Mouse (Mus musculus) lung, postnatal 0 days (tissue): ENCODE measurements at regions not wholly inside any gene's neighbourhood (a gene's known extent, or its start where the extent isn't known, plus 50 kb on each side); places are given as distances from the start of the nearest gene placed in this dataset.
"Not testable (repeated sequence)": the region's sequence is repeated elsewhere in the genome, so short reads cannot be mapped to it uniquely, and the experiment has no call there.

Experiments used
- ATAC-seq: fragments of 200-750 bp; cut with Nextera tagmentation; 2 replicates; pipeline ENCODE4 v1.8.0; 2017; ENCODE audit warnings: moderate library complexity
- DNase-seq: peaks from one replicate; pipeline ENCODE4 v3.0.0-alpha.2; 2016; ENCODE audit warnings: low spot score
- H3K27ac ChIP-seq: fragments of 300-500 bp; sonication (generic); 2 replicates; pipeline ENCODE4 v1.5.1; 2014; ENCODE audit warnings: antibody characterized with exemption, mild to moderate bottlenecking, low read length, mixed read lengths
- H3K27me3 ChIP-seq: fragments of 300-500 bp; sonication (generic); replicated peaks from 2 replicates; pipeline ENCODE4 v1.6.1; 2014; ENCODE audit warnings: low read length, mixed read lengths; ENCODE audit not compliant: insufficient read depth
- H3K36me3 ChIP-seq: fragments of 300-500 bp; sonication (generic); 2 replicates; pipeline ENCODE4 v1.6.1; 2014; ENCODE audit warnings: low read length, mixed read lengths; ENCODE audit not compliant: insufficient read depth
- H3K4me1 ChIP-seq: fragments of 300-500 bp; sonication (generic); 2 replicates; pipeline ENCODE4 v1.6.1; 2014; ENCODE audit warnings: antibody characterized with exemption, low read depth, low read length, mixed read lengths; ENCODE audit not compliant: insufficient read depth
- H3K4me2 ChIP-seq: fragments of 300-500 bp; sonication (generic); replicated peaks from 2 replicates; pipeline ENCODE4 v1.6.1; 2014; ENCODE audit warnings: low read depth, mild to moderate bottlenecking, low read length, moderate library complexity, mixed read lengths
- H3K4me3 ChIP-seq: fragments of 300-500 bp; sonication (generic); 2 replicates; pipeline ENCODE4 v1.5.1; 2014; ENCODE audit warnings: low read depth, low read length
- H3K9ac ChIP-seq: fragments of 300-500 bp; sonication (generic); replicated peaks from 2 replicates; pipeline ENCODE4 v1.6.1; 2014; ENCODE audit warnings: low read depth, mild to moderate bottlenecking
- H3K9me3 ChIP-seq: fragments of 300-500 bp; sonication (generic); 2 replicates; pipeline ENCODE4 v1.6.1; 2016; ENCODE audit warnings: low read length, mixed read lengths
- CTCF ChIP-seq: IDR thresholded peaks from 2 replicates; pipeline ENCODE4 v1.5.1; 2016; ENCODE audit warnings: antibody characterized with exemption, mild to moderate bottlenecking
- EP300 ChIP-seq: IDR thresholded peaks from 2 replicates; pipeline ENCODE4 v1.6.1; 2016; ENCODE audit warnings: antibody characterized with exemption, mild to moderate bottlenecking, control low read depth
- WGBS: fragments of 180-500 bp; shearing (Covaris S2); extraction: QIAGEN DNeasy Blood & Tissue Kit; methylation state at CpG from one replicate; pipeline ENCODE4 v1.1.7; 2014; 5-methylcytosine and 5-hydroxymethylcytosine counted together

DNA sequence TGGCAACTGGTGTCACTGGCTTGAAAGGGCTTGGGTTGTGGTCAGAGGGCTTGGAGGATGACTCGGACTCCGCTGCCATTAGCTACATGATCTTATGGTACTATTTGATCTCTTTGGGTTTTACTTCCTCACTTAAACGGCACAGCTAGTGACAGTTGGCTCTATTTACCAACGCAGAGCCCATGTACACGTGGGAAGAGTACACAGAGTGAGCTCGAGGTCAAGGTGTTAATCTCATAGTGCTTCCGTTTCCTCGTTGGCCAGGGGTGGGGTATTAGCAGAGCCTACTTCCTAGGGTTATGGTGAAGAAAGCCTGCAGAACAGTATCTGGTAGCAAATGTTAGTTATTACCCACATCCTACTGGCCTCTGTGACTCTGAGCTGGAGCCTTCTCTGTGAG, 96.2 kb downstream of the Fam43a start:
- no peak overlapping the region for H3K27ac ChIP-seq
- 57% methylated on average over 8 of the region's 8 CpGs for WGBS

DNA sequence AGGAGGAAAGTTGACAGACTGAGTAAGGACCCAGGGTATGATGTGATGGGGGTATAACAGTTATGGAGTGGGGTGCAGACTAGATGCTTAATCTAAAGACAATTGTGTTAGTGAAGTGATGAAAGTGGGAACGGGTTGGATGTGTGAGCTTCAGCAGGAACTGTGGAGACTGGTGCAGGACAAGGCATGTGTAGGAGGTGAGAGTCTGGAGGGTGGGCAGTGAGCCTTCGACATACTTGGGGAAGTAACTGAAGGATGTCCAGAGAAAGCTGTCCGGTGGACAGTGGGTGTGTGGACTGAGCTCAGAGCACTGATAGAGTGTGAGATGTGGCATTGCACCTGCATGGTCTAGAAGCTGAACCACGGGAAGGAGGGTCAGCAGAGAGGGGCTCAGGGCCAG, 97.7 kb downstream of the Fam43a start:
- no peak for ATAC-seq
- WGBS = 71% methylated on average over 4 of the region's 4 CpGs
- H3K4me3 ChIP-seq = no peak overlapping the region
- DNase-seq = no peak
- no peaks in the 10 kb centered on the region for H3K4me1 ChIP-seq
- H3K36me3 ChIP-seq = no peaks in the 10 kb centered on the region
- no peak overlapping the region for H3K4me2 ChIP-seq
- no peak for TF ChIP-seq EP300
- no peak for TF ChIP-seq CTCF
- no peak overlapping the region for H3K9ac ChIP-seq
- H3K27me3 ChIP-seq = no peaks in the 10 kb centered on the region
- H3K9me3 ChIP-seq = no peaks in the 10 kb centered on the region
- no peak overlapping the region for H3K27ac ChIP-seq

More for the DNA sequence above, 96.2 kb downstream of the Fam43a start:
- H3K27me3 ChIP-seq = no peaks in the 10 kb centered on the region
- ATAC-seq (no peak), DNase-seq (no peak)
- no peaks in the 10 kb centered on the region for H3K9me3 ChIP-seq
- TF ChIP-seq CTCF = no peak
- TF ChIP-seq EP300 = no peak
- H3K4me1 ChIP-seq = no peaks in the 10 kb centered on the region
- H3K4me3 ChIP-seq = no peak overlapping the region
- H3K9ac ChIP-seq = no peak overlapping the region
- H3K36me3 ChIP-seq = no peaks in the 10 kb centered on the region
- H3K4me2 ChIP-seq = no peak overlapping the region

DNA sequence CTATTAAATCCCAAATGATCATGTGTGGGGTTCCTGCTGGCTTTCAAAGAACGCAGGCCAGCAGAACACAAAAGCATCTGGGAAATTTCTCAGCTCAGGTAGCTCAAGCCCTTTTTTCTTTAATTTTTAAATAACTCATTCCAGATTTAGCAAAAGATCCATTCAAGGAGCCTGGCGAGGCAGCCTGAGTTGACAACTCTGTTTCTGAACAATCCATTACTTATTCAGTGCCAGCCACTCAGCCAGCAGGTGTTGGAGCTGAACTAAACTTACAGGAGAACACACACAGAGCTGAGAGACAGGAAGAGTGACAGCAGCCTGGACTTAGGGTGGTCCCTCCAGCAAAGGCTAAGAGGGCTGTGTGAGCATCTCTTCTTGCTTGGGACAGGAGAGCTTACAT, 98.3 kb downstream of the Fam43a start:
- 59% methylated on average over 2 of the region's 2 CpGs for WGBS
- Histone ChIP-seq H3K4me1 (no peaks in the 10 kb centered on the region), H3K4me3 (no peak overlapping the region), H3K27ac (no peak overlapping the region), H3K4me2 (no peak overlapping the region), H3K36me3 (no peaks in the 10 kb centered on the region), H3K9ac (no peak overlapping the region), H3K9me3 (no peaks in the 10 kb centered on the region), H3K27me3 (no peaks in the 10 kb centered on the region)
- no peak for TF ChIP-seq CTCF
- ATAC-seq (no peak), DNase-seq (no peak)

DNA sequence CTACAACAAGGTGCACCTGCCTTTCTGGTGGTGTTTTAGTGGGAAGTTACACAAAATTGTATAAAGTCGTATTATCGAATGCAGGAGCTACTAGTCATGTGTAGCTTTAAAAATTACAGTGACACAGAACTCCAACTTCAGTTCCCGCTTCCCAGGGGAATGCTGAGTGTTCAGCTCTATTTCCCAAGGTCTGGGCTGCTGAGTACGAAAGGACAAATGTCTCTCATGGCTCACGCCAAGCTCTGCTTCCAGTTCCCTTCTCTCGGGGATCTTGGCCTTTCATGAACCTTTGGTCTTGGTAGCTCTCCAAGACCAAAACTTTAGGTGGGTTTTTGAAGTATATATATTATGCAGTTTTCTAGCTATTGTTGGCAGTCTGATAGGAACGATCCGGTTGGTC, 104.3 kb downstream of the Fam43a start:
- Histone ChIP-seq H3K4me2 (no peak overlapping the region), H3K9me3 (no peaks in the 10 kb centered on the region), H3K4me3 (no peak overlapping the region), H3K4me1 (no peaks in the 10 kb centered on the region), H3K27me3 (no peaks in the 10 kb centered on the region), H3K36me3 (no peaks in the 10 kb centered on the region), H3K9ac (no peak overlapping the region), H3K27ac (no peak overlapping the region)
- no peak for TF ChIP-seq CTCF
- TF ChIP-seq EP300 = no peak
- 81% methylated on average over 8 of the region's 8 CpGs for WGBS
- ATAC-seq (no peak), DNase-seq (no peak)

DNA sequence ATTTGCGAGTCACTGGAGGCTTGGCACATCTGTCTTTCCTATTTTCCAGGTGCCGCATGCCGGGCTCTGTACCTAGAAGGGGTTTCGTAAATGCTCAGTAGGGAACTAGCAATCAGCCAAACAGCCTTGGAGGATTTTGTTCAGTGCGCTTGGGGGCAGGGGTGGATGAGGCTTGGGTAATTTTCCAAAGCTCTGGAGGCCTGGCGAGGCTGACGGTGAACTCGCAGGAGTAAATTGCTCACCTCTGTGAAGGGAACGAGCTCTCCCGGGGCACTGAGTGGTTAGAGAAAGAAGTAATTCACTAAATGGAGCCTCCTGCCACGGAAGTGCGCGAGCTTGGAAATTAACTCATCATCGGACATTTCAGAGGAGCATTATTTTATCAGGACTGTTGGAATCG, 110.0 kb downstream of the Fam43a start:
- H3K9ac ChIP-seq = no peak overlapping the region
- H3K4me2 ChIP-seq = no peak overlapping the region
- no peaks in the 10 kb centered on the region for H3K27me3 ChIP-seq
- no peak for TF ChIP-seq EP300
- TF ChIP-seq CTCF = no peak
- H3K4me1 ChIP-seq = no peaks in the 10 kb centered on the region
- no peak overlapping the region for H3K4me3 ChIP-seq
- no peak for ATAC-seq
- no peak overlapping the region for H3K27ac ChIP-seq
- 82% methylated on average over 15 of the region's 15 CpGs for WGBS
- no peak for DNase-seq
- no peaks in the 10 kb centered on the region for H3K9me3 ChIP-seq
- no peaks in the 10 kb centered on the region for H3K36me3 ChIP-seq

DNA sequence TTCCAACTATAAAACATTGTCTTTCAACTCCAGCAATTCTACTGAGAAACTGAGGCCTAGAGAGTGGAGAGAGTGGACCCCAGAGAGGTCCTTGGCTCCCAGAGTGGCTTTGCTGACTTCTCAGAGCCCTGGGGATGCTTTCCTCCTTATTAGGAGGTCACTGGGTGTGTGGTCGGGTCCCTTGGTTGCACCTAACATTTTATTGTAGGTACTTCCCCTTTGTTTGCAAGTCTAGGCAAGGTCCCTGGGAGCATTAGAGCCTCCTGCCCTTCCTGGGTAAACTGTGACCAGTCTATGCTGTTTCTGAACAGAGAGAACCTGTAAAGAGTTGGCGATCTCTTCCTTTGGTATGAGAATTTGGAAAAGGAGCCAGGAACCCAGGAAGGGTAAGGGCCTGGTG, 110.5 kb downstream of the Fam43a start:
- Histone ChIP-seq H3K27me3 (no peaks in the 10 kb centered on the region), H3K9ac (no peak overlapping the region), H3K27ac (no peak overlapping the region), H3K4me1 (no peaks in the 10 kb centered on the region), H3K4me2 (no peak overlapping the region), H3K36me3 (no peaks in the 10 kb centered on the region), H3K4me3 (no peak overlapping the region), H3K9me3 (no peaks in the 10 kb centered on the region)
- 85% methylated on average over 2 of the region's 2 CpGs for WGBS
- TF ChIP-seq CTCF = no peak
- TF ChIP-seq EP300 = no peak
- ATAC-seq (no peak), DNase-seq (no peak)

DNA sequence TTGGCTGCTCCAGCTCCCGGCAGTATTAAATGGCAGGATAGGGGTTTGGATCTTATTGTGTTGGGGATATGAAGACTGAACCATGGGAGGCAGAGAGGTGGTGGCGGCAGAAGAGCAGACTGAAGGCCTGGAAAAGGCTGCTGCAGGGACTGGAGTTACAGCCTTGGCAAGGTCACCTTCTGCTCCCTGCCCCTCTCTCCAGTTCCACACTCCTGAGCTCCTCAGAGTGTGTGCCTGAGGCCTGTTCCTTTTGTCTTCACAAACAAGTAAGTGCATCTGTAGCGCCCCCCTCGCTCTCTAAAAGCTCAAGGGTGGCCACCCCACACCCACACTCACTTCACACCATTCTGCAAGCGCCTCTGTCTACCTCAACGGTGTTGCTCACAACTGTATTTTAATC, 113.0 kb downstream of the Fam43a start:
- DNase-seq (no peak), ATAC-seq (no peak)
- no peak overlapping the region for H3K4me2 ChIP-seq
- no peak overlapping the region for H3K9ac ChIP-seq
- no peaks in the 10 kb centered on the region for H3K36me3 ChIP-seq
- H3K9me3 ChIP-seq = no peaks in the 10 kb centered on the region
- no peaks in the 10 kb centered on the region for H3K27me3 ChIP-seq
- H3K27ac ChIP-seq = no peak overlapping the region
- H3K4me1 ChIP-seq = no peaks in the 10 kb centered on the region
- no peak overlapping the region for H3K4me3 ChIP-seq
- TF ChIP-seq CTCF (no peak), EP300 (no peak)
- 89% methylated on average over 6 of the region's 6 CpGs for WGBS

DNA sequence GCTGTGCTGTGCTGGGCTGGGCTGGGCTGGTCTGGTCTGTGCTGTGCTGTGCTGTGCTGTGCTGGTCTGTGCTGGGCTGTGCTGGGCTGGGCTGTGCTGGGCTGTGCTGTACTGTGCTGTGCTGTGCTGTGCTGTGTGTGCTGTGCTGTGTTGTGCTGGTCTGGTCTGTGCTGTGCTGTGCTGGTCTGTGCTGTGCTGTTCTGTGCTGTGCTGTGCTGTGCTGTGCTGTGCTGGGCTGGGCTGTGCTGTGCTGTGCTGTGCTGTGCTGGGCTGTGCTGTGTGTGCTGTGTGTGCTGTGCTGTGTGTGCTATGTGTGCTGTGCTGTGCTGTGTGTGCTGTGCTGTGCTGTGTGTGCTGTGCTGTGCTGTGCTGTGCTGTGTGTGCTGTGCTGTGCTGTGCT, 118.1 kb downstream of the Fam43a start:
- H3K27me3 ChIP-seq, DNase-seq, H3K36me3 ChIP-seq, H3K27ac ChIP-seq, ATAC-seq, H3K9ac ChIP-seq, H3K9me3 ChIP-seq, H3K4me2 ChIP-seq, H3K4me1 ChIP-seq, H3K4me3 ChIP-seq: not testable (repeated sequence)
